Mouse (Mus musculus): ENCODE measurements around the gene C1galt1.

The C1galt1 gene

GRCm38 (mm10) chr6:7859161-7859560 is 14.5 kb downstream of the C1galt1 start:
- no peak for DNase-seq (ENCODE audit: low spot score)

GRCm38 (mm10) chr6:7861033-7861432 is 16.4 kb downstream of the C1galt1 start:
- DNase-seq (ENCODE audit: low spot score): no peak

- no peak for DNase-seq (ENCODE audit: low spot score)
These were observed 18.7 kb downstream of the C1galt1 start for GRCm38 (mm10) chr6:7863354-7863753.

GRCm38 (mm10) chr6:7876836-7877235 is 32.2 kb downstream of the C1galt1 start:
- DNase-seq (ENCODE audit: low spot score): no peak

GRCm38 (mm10) chr6:7881595-7882128 is 37.0 kb downstream of the C1galt1 start:
- no peak for DNase-seq (ENCODE audit: low spot score)

- no peak for DNase-seq (ENCODE audit: low spot score)
These were observed 37.9 kb downstream of the C1galt1 start for GRCm38 (mm10) chr6:7882520-7882919.

GRCm38 (mm10) chr6:7885994-7886684 is 41.5 kb downstream of the C1galt1 start:
- DNase-seq (ENCODE audit: low spot score): no peak

- no peak for DNase-seq (ENCODE audit: low spot score)
These were observed 42.0 kb downstream of the C1galt1 start for GRCm38 (mm10) chr6:7886685-7887004.

- DNase-seq (ENCODE audit: low spot score): no peak
These were observed 51.7 kb downstream of the C1galt1 start for GRCm38 (mm10) chr6:7896339-7896738.

GRCm38 (mm10) chr6:7912015-7912414 is 67.4 kb downstream of the C1galt1 start:
- DNase-seq (ENCODE audit: low spot score): peak; percentile 20

All from layer of hippocampus, adult 9-10 months (tissue).